Mouse (Mus musculus) mature B cell (primary cell): ENCODE measurements around the gene Slc38a8.

Experiments used
- in situ Hi-C: fragments of 300-500 bp; cut with MboI; formaldehyde crosslinking; loops from 2 replicates; pipeline ENCODE4 v1.14.3; 2019

Gene Slc38a8

GRCm38 (mm10) chr8:119437506-119437905 lies 64.0 kb downstream of the Slc38a8 start:
- in situ Hi-C loops = no loop called here

GRCm38 (mm10) chr8:119436933-119437332 lies 64.6 kb downstream of the Slc38a8 start:
- in situ Hi-C loops = no loop called here

GRCm38 (mm10) chr8:119436331-119436730 lies 65.2 kb downstream of the Slc38a8 start:
- in situ Hi-C loops = no loop called here

GRCm38 (mm10) chr8:119435527-119435926 lies 66.0 kb downstream of the Slc38a8 start:
- in situ Hi-C loops = no loop called here

- in situ Hi-C loops = no loop called here
These were observed 66.9 kb downstream of the Slc38a8 start for GRCm38 (mm10) chr8:119434569-119434968.

GRCm38 (mm10) chr8:119433582-119434174 lies 67.8 kb downstream of the Slc38a8 start, which contains the start of gene Osgin1:
TSS of gene Osgin1 (plus strand) at chr8:119434124.
- in situ Hi-C loops = no loop called here

- in situ Hi-C loops = no loop called here
These were observed 69.1 kb downstream of the Slc38a8 start for GRCm38 (mm10) chr8:119432372-119432771.

- in situ Hi-C loops = no loop called here
These were observed 70.8 kb downstream of the Slc38a8 start for GRCm38 (mm10) chr8:119430690-119431089.

- in situ Hi-C loops = no loop called here
These were observed 71.2 kb downstream of the Slc38a8 start for GRCm38 (mm10) chr8:119430250-119430649.
